Mouse (Mus musculus) T-helper 2 cell (primary cell): ENCODE measurements around the gene Ubap1l.

Experiments
- in situ Hi-C: fragments of 300-600 bp; cut with MboI, MseI; formaldehyde crosslinking; loops from one replicate; pipeline ENCODE4 v1.15.1; 2025; ENCODE audit warnings: high pct_unique_total_duplicates

The Ubap1l gene

DNA sequence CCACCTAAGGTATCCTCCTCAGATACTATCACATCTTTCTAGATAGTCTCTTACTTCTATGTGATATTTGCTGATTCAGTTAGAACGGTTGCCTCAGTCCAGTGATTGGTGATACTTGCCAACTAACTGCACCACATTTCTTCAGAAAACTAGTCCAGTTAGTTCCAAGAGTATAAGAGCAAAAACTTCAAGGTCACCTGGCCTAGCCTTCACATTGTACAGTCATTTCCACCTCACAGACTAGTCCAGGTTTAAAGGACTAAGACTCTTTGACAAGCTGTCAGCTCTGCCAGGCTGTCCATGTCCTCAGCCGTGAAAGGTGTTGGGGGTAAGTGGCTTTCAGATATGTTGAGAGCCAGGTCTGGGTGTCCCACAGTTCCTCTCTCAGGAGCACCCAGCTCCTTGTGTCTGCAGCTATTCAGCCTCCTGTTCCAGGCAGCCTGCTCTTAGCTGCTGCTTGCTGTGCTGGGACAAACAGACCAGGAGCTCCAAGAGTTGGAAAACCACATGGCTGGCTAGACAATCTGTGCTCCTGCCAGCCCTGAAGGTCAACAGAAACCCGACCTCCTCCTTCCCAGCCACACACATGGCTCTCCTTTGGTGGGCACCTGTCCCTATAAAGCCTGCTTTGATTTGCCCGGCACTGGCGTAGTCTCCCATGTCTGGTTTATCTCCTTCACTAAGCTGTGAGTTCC, 13.8 kb downstream of the Ubap1l start:
- in situ Hi-C loops = no loop called here

- in situ Hi-C loops = no loop called here
These were observed 14.5 kb downstream of the Ubap1l start for GRCm38 (mm10) chr9:65375163-65375934.

DNA sequence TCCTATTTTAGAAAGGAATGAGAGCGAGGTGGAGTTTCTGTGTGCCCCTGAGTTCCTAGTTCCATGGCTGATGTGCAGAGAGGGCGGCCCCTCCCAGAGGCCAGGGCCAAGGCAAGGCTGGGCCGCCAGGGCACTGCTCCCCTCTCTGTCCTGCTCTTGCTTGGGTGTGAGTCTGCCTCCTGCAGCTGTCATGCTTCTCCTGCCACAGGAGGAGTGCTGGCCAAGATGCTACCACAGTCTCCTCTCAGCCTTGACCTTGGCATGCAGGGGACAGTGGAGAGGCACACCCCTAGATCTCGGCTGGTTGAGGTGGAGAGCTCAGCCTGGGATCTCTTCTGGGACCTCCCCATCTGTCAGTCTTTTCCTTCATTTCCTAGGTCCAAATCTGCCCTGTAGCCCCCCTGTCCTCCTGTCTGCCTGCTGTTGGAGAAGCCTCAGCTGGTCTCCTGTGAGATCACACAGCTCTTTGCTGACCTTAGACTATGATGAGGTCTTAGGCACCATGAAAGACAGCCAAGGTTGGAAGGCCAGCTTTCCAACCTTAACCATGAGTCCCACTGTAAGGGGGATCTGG, 20.3 kb downstream of the Ubap1l start:
- in situ Hi-C loops = no loop called here

DNA sequence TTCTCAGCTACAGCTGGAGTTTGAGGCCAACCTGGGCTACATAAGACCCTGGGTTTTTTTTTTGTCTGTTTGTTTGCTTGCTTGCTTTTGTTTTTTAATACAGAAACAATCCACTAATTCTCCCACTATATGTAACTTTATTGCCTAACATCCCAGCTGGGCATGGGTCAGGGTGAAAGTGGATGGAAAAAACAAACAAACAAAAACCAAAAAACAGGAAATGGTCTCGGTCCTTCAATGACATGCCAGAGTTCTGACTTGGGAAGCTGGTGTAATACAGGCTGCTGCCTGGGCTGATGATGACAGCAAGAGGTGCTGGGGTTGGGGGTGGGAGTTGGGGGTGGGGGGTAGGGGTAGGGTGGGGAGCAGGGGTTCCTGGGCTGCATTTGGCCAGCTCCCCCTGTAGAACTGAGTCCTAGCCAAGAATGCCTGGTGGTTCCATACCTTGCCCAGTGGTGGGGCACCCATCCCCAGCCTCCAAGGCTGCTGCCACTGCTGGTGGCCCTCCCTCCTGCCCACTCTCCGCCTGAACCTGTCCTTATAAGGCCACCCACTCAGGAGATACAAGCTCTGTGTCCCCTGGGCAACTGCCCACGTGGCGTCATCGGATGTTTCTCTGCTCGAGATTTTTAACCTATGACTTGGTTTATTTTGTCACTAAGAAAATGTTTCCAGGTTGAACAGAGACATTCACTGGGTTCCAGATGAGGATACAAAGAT, 21.4 kb downstream of the Ubap1l start:
- in situ Hi-C loops = no loop called here

GRCm38 (mm10) chr9:65382751-65383097, 21.9 kb downstream of the Ubap1l start:
- in situ Hi-C loops = no loop called here

- in situ Hi-C loops = no loop called here
These were observed 23.4 kb downstream of the Ubap1l start for GRCm38 (mm10) chr9:65384276-65384675.

DNA sequence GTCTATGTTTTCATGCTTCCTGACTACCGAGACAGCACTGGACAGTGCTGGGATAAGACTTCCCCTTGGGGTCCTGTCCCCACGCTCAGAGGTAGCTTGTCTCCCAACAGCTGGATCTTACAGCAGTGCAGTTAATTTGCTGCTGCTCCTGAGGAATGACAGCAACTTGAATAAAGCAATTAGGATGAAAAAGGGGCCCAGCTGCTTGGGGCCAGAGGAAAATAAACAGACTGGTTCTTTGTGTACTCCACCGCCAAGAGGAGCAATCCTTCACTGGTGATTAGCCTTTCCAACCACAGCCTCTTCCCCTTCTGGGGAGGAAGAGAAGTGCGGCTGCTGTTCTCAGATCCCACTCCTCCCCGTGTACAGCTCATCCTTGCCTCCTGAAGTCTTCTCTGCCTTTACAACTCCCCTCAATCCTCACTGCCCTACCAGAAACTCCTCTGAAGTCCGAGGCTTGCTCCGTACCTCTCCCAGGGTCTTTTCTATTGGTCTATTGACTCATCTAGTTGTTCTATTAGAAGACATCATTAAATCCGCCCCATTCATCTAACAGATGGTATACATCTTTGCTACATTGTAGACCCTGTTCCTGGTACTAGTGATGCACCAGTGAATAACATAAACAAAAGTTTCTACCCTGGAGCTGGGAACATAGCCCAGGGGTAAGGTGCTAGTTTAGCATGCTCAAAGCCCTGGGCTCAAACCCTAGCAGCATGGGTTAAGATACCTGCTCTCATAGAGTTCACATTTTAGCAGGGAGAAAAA, 25.7 kb downstream of the Ubap1l start:
- in situ Hi-C loops = no loop called here

DNA sequence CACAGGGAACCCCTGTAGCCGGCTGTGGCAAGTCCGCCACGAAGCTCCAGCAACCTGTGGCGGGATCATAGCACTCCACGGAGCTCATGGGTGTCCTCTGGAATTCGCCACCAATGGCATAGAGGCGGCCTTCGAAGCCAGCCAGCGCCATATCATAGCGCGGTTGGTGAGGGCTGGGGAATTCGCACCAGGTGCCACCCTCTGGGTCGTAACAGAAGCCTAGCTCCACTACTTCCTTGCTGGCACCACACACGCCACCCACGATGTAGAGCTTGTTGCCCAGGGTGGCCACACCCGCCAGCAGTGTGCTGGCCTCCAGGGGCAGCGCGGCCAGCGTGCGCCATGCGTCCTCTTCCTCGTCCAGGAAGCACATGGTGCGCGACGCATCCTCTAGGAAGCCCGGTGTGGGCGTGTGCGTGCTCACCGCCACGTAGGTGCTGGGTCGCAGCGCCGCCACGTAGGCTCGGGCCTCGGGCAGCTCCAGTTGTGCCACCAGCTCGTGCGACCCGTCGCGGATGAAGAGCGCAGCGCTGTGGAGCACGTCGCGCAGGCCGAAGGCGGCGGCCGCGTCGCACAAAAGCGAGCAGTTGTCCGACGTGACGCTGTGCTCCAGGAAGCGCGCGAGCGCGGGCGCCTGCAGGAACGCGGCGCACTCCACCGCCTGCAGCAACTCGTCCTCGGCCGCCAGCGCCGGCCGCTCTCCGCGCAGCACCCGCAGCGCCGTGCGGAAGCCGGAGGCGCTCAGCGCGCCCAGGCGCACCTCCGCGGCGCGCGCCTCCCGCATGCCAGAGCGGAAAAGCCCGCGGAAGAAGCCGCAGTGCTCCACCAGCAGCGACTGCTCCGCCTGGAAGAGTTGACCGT, 30.1 kb downstream of the Ubap1l start:
- in situ Hi-C loops = no loop called here

DNA sequence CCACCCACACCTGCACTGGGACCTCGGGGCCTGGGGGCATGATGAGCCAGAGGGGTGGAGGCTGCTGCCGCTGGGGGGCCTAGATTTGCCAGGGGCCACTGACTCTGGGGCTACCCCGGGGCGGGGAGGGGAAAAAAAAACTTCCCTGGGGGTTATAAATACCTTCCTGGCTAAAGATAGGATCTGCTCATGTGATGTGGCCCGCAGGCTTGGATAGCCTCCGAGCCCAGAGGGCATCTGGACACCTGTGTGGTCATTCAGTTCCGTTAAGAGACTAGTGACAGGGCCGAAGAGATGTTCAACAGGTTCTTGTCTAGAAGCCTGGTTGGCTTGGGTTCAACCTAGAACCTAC, 30.7 kb downstream of the Ubap1l start, which contains the start of gene Kbtbd13:
TSS of gene Kbtbd13 (minus strand) at position 40 of the 352 bp plus-strand sequence.
- in situ Hi-C loops = no loop called here

DNA sequence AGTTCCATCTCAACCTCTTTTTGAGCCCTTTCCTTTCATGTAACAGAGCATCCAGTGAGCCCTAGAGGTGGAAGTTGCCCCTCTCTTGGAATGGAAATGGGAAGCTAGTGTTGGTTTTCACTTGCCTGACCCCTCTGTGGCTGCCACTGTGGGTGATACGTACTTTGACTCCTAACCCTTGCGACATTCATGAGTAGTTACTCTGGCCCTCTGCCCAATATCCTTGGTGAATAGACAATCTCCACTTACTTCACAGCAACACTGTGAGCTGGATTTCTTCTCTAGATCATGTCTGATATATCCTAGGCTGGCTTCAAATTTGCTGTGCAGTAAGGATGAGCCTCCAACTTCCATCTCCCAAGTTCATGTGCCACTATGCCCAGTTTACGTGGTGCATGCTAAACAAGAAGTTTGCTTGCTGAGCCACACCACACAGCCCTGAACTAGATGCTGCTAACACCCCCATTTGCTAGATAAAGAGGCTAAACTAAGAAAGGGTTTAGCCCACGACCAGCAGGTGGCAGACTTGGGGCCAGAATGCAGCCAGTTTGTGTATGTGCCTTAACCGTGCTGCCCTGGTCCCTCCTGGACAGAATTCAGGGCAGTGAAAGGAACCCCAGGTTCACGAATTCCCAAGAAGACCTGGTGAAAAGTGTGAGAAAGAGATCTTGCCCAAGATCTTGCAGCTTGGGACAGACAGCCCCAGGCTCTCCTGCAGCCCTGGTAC, 32.0 kb downstream of the Ubap1l start:
- in situ Hi-C loops = no loop called here

DNA sequence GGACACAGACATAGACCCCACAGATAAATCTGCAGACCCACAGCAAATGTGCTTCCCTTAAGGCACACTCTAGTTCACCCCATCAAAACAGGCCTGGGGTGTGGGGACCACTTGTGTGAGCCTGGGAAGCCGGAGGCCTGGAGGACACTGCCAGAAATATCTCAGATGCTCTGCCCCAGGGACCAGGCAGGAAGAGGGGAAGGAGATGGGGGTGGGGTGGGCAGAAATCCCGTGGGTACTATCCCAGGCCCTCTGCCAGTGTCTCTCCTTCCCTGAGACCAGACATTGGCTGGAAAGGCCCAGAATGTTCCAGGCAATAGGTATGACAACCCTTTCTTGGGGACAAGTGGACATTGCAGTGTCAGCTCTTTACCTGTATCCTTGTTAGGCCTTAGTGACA, 32.8 kb downstream of the Ubap1l start:
- in situ Hi-C loops = no loop called here

DNA sequence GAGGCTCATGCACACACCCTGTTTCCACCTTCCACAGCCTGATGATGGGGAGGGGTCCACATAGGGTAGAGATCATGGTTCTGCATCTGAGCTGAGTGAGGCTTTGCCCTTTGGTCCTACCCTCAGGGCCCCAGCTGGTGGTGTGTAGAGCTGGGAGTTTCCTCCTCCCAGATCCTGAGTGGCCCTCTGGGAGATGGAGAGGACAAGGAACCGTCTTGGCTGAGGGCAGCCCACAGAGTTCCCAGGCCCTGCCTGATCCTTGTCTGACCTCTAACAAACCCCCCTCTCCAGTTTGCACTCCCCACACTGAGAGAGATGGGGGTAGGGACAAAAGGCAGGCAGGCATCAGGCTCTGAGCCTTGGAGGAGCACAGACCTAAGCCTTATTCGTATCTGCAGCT, 33.5 kb downstream of the Ubap1l start:
- in situ Hi-C loops = no loop called here

DNA sequence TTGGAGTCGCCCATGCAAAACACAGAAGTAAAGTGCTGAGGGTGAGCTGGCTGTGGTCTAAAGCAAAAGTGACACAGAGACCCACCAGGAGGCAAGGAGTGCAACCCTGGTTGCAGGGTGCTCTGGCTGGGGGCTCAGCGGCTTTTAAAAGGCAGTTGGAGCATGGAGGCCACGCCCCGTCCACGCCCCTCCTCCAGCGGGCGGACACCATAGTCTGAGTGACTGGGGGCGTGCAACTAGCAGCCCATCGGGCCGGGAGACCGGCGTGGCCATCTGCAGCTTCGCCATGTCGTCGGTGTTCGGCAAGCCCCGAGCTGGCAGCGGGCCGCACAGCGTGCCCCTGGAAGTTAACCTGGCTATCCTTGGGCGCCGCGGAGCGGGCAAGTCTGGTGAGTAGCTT, 37.4 kb downstream of the Ubap1l start, which contains the start of gene Rasl12:
TSS of gene Rasl12 (plus strand) at position 228 of the 400 bp plus-strand sequence.
- in situ Hi-C loops = no loop called here

- in situ Hi-C loops = no loop called here
These were observed 39.1 kb downstream of the Ubap1l start for GRCm38 (mm10) chr9:65399934-65400333.

DNA sequence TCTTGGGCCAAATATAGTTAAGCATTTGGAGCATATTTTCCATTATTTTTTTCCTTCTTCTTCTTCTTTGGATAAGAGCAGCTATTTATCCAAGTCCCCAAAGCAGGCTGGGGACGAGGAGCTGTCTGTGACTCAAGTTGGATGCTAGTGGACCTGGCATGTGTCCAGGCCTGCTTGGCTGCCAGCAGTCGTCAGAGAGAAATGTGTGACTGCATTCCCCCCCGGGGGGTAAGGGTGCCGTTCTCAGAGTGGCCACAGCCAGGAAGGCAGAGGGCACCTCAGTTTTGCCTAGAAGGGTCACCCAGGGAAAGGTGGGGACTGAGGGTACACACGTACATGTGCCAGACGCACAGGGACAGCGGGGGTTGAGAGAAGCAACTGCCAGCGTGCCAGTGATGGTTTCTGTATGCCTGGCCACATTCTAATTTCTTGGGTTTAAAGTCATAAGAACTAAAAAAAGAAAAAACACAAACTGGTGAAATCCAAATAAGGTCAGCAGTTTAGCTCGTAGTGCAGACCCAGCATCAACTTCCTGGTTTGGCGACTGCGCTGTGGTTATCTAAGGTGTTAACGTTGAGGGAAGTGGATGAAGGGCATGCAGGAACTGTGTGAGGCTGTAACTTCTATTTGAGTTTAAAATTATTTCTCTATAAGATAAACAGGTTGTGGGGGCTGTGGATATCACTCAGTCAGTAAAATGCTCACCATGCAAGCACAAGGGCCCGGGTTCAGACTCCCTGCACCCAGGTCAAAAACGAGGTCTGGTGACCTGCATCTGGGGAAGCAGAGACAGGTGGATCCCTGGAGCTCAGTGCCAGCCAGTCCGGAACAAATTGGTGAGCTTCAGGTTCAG, 43.7 kb downstream of the Ubap1l start:
- in situ Hi-C loops = no loop called here

- in situ Hi-C loops = no loop called here
These were observed 44.3 kb downstream of the Ubap1l start for GRCm38 (mm10) chr9:65405184-65405449.

GRCm38 (mm10) chr9:65407327-65407726, 46.5 kb downstream of the Ubap1l start:
- in situ Hi-C loops = no loop called here

GRCm38 (mm10) chr9:65407861-65408260, 47.0 kb downstream of the Ubap1l start:
- in situ Hi-C loops = no loop called here

DNA sequence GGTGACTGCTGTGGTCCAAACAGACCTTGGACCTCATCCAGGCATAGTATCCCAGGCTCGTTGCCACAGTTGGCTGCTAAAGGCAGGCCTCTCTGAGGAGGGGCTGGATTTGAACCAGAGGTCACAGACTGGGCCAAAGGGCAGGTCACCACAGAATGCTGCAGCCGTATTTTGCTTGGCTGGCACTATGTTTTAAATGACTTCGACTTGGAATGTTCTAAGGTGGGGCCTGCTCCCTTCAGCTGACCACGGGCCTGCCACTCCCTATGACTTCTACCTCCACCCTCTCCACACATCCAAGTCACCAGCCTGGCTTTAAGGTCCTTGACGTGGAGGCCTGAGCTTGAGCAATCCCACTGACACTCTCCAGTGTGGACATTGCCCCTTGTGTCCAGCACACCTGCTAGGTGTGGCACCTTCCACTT, 48.0 kb downstream of the Ubap1l start:
- in situ Hi-C loops = no loop called here
